Mouse (Mus musculus): ENCODE measurements around the gene Tspan9.
A peak's percentile ranks its signal among the peaks of the same experiment; 100 is the strongest.

The Tspan9 gene

GRCm38 (mm10) chr6:128103874-128104273, 39.5 kb downstream of the Tspan9 start:
- no peak for DNase-seq (ENCODE audit: low spot score)

- DNase-seq (ENCODE audit: low spot score): peak; percentile 48
These were observed 40.9 kb downstream of the Tspan9 start for GRCm38 (mm10) chr6:128102296-128102999.

- DNase-seq (ENCODE audit: low spot score): no peak
These were observed 43.5 kb downstream of the Tspan9 start for GRCm38 (mm10) chr6:128099871-128100270.

GRCm38 (mm10) chr6:128099190-128099589, 44.2 kb downstream of the Tspan9 start:
- DNase-seq (ENCODE audit: low spot score): no peak

- no peak for DNase-seq (ENCODE audit: low spot score)
These were observed 46.9 kb downstream of the Tspan9 start for GRCm38 (mm10) chr6:128096521-128096920.

GRCm38 (mm10) chr6:128095906-128096305, 47.5 kb downstream of the Tspan9 start:
- no peak for DNase-seq (ENCODE audit: low spot score)

- DNase-seq (ENCODE audit: low spot score): no peak
These were observed 48.3 kb downstream of the Tspan9 start for GRCm38 (mm10) chr6:128095131-128095530.

GRCm38 (mm10) chr6:128093856-128094628, 49.4 kb downstream of the Tspan9 start:
- DNase-seq (ENCODE audit: low spot score): no peak

- DNase-seq (ENCODE audit: low spot score): no peak
These were observed 50.8 kb downstream of the Tspan9 start for GRCm38 (mm10) chr6:128092621-128093020.

- no peak for DNase-seq (ENCODE audit: low spot score)
These were observed 51.6 kb downstream of the Tspan9 start for GRCm38 (mm10) chr6:128091833-128092166.

- DNase-seq (ENCODE audit: low spot score): peak; percentile 77
These were observed 52.2 kb downstream of the Tspan9 start for GRCm38 (mm10) chr6:128090985-128091832.

- no peak for DNase-seq (ENCODE audit: low spot score)
These were observed 53.4 kb downstream of the Tspan9 start for GRCm38 (mm10) chr6:128089770-128090702.

GRCm38 (mm10) chr6:128088746-128089523, 54.5 kb downstream of the Tspan9 start:
- DNase-seq (ENCODE audit: low spot score): peak; percentile 70

- DNase-seq (ENCODE audit: low spot score): no peak
These were observed 57.8 kb downstream of the Tspan9 start for GRCm38 (mm10) chr6:128085488-128086066.

- DNase-seq (ENCODE audit: low spot score): no peak
These were observed 60.1 kb downstream of the Tspan9 start for GRCm38 (mm10) chr6:128083305-128083704.

- no peak for DNase-seq (ENCODE audit: low spot score)
These were observed 61.6 kb downstream of the Tspan9 start for GRCm38 (mm10) chr6:128081781-128082180.

- DNase-seq (ENCODE audit: low spot score): no peak
These were observed 62.1 kb downstream of the Tspan9 start for GRCm38 (mm10) chr6:128081293-128081692.

- DNase-seq (ENCODE audit: low spot score): peak; percentile 38
These were observed 63.7 kb downstream of the Tspan9 start for GRCm38 (mm10) chr6:128079576-128080224.

- DNase-seq (ENCODE audit: low spot score): peak; percentile 45
These were observed 64.9 kb downstream of the Tspan9 start for GRCm38 (mm10) chr6:128078508-128078907.
